Mouse (Mus musculus) spleen, adult 2 months (tissue): ENCODE results near the gene Ahcyl1.

ENCODE experiments used
- CTCF ChIP-seq: fragments of 200-500 bp; IDR thresholded peaks from 2 replicates; pipeline ENCODE4 v1.5.1; 2011; ENCODE audit warnings: mild to moderate bottlenecking, inconsistent platforms; ENCODE audit not compliant: insufficient read depth, insufficient read length, insufficient replicate concordance; ENCODE audit errors: extremely low read depth
- POLR2A ChIP-seq: fragments of 200-500 bp; IDR thresholded peaks from 2 replicates; pipeline ENCODE4 v1.6.1; 2011; ENCODE audit warnings: low read depth, low read length, inconsistent platforms

GRCm38 (mm10) chr3:107714276-107714933 lies 18.0 kb upstream of the Ahcyl1 start:
- TF ChIP-seq POLR2A, result no peak
- no peak for TF ChIP-seq CTCF
